Mouse (Mus musculus) MEL (cell line): ENCODE data around the gene Tecta. TPM values are rescaled to one million over a fixed set of nuclear protein-coding genes. Genes with fewer than 3 reads are reported as not detected.

Source experiments
- DNase-seq: peaks from one replicate; pipeline ENCODE4 v3.0.0; 2011; ENCODE audit warnings: low read depth, low spot score
- H3K27ac ChIP-seq: 2 replicates; pipeline ENCODE4 v1.5.1; 2012; ENCODE audit warnings: low read depth, mild to moderate bottlenecking, control low read depth, low read length, moderate library complexity; ENCODE audit not compliant: control insufficient read depth
- H3K27me3 ChIP-seq, 2 experiments: fragments of 150-350 bp in 1 of 2; sonication (generic) in 1 of 2; 2 replicates each; pipeline ENCODE4 v1.6.1; 2012; ENCODE audit warnings: low read length in 2 of 2, mild to moderate bottlenecking in 2 of 2, improper control_type of control experiment in 1 of 2, moderate library complexity in 1 of 2; ENCODE audit not compliant: insufficient read depth in 2 of 2, control insufficient read depth in 1 of 2
- H3K36me3 ChIP-seq, 2 experiments: 2 replicates each; pipeline ENCODE4 v1.6.1; 2012 to 2014; ENCODE audit warnings: low read length in 2 of 2, improper control_type of control experiment in 1 of 2, inconsistent platforms in 1 of 2, mild to moderate bottlenecking in 1 of 2; ENCODE audit not compliant: insufficient read depth in 2 of 2, control insufficient read depth in 1 of 2
- H3K4me1 ChIP-seq, 2 experiments: fragments of 150-350 bp in 1 of 2; sonication (generic) in 1 of 2; 2 replicates each; pipeline ENCODE4 v1.6.1; 2012; ENCODE audit warnings: low read length in 2 of 2, improper control_type of control experiment in 1 of 2, mild to moderate bottlenecking in 1 of 2; ENCODE audit not compliant: insufficient read depth in 2 of 2, control insufficient read depth in 1 of 2
- H3K4me3 ChIP-seq, 2 experiments: fragments of 150-350 bp in 1 of 2; sonication (generic) in 1 of 2; 2 replicates each; pipeline ENCODE4 v1.5.1; 2012; ENCODE audit warnings: low read depth in 2 of 2, low read length in 2 of 2, mild to moderate bottlenecking in 2 of 2, moderate library complexity in 2 of 2, control low read depth in 1 of 2, improper control_type of control experiment in 1 of 2; ENCODE audit not compliant: control insufficient read depth in 1 of 2, insufficient read depth in 1 of 2
- H3K79me2 ChIP-seq: 2 replicates; pipeline ENCODE4 v1.6.1; 2012; ENCODE audit warnings: mild to moderate bottlenecking, low read length, moderate library complexity; ENCODE audit not compliant: control insufficient read depth, poor library complexity, insufficient read depth
- H3K9ac ChIP-seq: 2 replicates; pipeline ENCODE4 v1.6.1; 2012; ENCODE audit warnings: low read depth, mild to moderate bottlenecking, control low read depth, low read length, moderate library complexity; ENCODE audit not compliant: control insufficient read depth, poor library complexity, severe bottlenecking
- H3K9me3 ChIP-seq: fragments of 150-350 bp; sonication (generic); replicated peaks from 2 replicates; pipeline ENCODE4 v1.6.1; 2012; ENCODE audit warnings: mild to moderate bottlenecking, low read length, improper control_type of control experiment, moderate library complexity; ENCODE audit not compliant: insufficient read depth
- CHD1 ChIP-seq: IDR thresholded peaks from 2 replicates; pipeline ENCODE4 v1.6.1; 2012; ENCODE audit warnings: low read depth, mild to moderate bottlenecking, inconsistent platforms, low read length, improper control_type of control experiment
- CHD2 ChIP-seq: IDR thresholded peaks from 2 replicates; pipeline ENCODE4 v1.6.1; 2011; ENCODE audit warnings: low read length, improper control_type of control experiment
- CTCF ChIP-seq, 3 experiments: IDR thresholded peaks in 2 of 3; conservative IDR thresholded peaks in 1 of 3; 2 replicates each; pipeline ENCODE4 v1.5.1; 2011 to 2012; ENCODE audit warnings: low read length in 3 of 3, low read depth in 2 of 3, mild to moderate bottlenecking in 2 of 3, improper control_type of control experiment in 1 of 3, inconsistent platforms in 1 of 3, mixed read lengths in 1 of 3, moderate library complexity in 1 of 3; ENCODE audit not compliant: control insufficient read depth in 1 of 3, insufficient read depth in 1 of 3, poor library complexity in 1 of 3, severe bottlenecking in 1 of 3
- E2F4 ChIP-seq: IDR thresholded peaks from 2 replicates; pipeline ENCODE4 v1.6.1; 2011; ENCODE audit warnings: low read depth, low read length, improper control_type of control experiment, borderline replicate concordance
- ELF1 ChIP-seq: IDR thresholded peaks from 2 replicates; pipeline ENCODE4 v1.6.1; 2014; ENCODE audit warnings: low read depth, mild to moderate bottlenecking, inconsistent platforms, low read length, improper control_type of control experiment, moderate library complexity
- ETS1 ChIP-seq: IDR thresholded peaks from 2 replicates; pipeline ENCODE4 v1.6.1; 2012; ENCODE audit warnings: low read depth, mild to moderate bottlenecking, inconsistent platforms, low read length, improper control_type of control experiment, moderate library complexity
- GABPA ChIP-seq: IDR thresholded peaks from 2 replicates; pipeline ENCODE4 v1.6.1; 2012; ENCODE audit warnings: low read depth, mild to moderate bottlenecking, inconsistent platforms, low read length, improper control_type of control experiment, moderate library complexity
- HCFC1 ChIP-seq: IDR thresholded peaks from 2 replicates; pipeline ENCODE4 v1.6.1; 2012; ENCODE audit warnings: low read depth, mild to moderate bottlenecking, inconsistent platforms, low read length, improper control_type of control experiment, moderate library complexity
- MAX ChIP-seq: IDR thresholded peaks from 2 replicates; pipeline ENCODE4 v1.6.1; 2011; ENCODE audit warnings: low read length, improper control_type of control experiment
- MXI1 ChIP-seq: IDR thresholded peaks from 2 replicates; pipeline ENCODE4 v1.6.1; 2011; ENCODE audit warnings: mild to moderate bottlenecking, low read depth, low read length, improper control_type of control experiment
- MYB ChIP-seq: IDR thresholded peaks from 2 replicates; pipeline ENCODE4 v1.6.1; 2011; ENCODE audit warnings: mild to moderate bottlenecking, low read depth, low read length, improper control_type of control experiment
- NELFE ChIP-seq: IDR thresholded peaks from 2 replicates; pipeline ENCODE4 v1.6.1; 2011; ENCODE audit warnings: low read depth, low read length, improper control_type of control experiment
- POLR2A ChIP-seq, 2 experiments: IDR thresholded peaks; 2 replicates each; pipeline ENCODE4 v1.6.1; 2011 to 2012; ENCODE audit warnings: low read length in 2 of 2, mild to moderate bottlenecking in 2 of 2, control low read depth in 1 of 2, improper control_type of control experiment in 1 of 2, low read depth in 1 of 2, moderate library complexity in 1 of 2; ENCODE audit not compliant: control insufficient read depth in 1 of 2, insufficient read depth in 1 of 2, poor library complexity in 1 of 2
- POLR2AphosphoS2 ChIP-seq: IDR thresholded peaks from 2 replicates; pipeline ENCODE4 v1.6.1; 2011; ENCODE audit warnings: low read length, improper control_type of control experiment
- POLR2AphosphoS5 ChIP-seq: IDR thresholded peaks from 2 replicates; pipeline ENCODE4 v1.6.1; 2012; ENCODE audit warnings: low read depth, borderline replicate concordance, mild to moderate bottlenecking, inconsistent platforms, low read length, moderate library complexity, mixed read lengths
- RAD21 ChIP-seq: IDR thresholded peaks from 2 replicates; pipeline ENCODE4 v1.6.1; 2011; ENCODE audit warnings: mild to moderate bottlenecking, low read depth, low read length, improper control_type of control experiment
- SMC3 ChIP-seq: IDR thresholded peaks from 2 replicates; pipeline ENCODE4 v1.6.1; 2011; ENCODE audit warnings: low read depth, low read length, improper control_type of control experiment
- TAL1 ChIP-seq: IDR thresholded peaks from 2 replicates; pipeline ENCODE4 v1.6.1; 2012; ENCODE audit warnings: mild to moderate bottlenecking, inconsistent platforms, low read length, moderate library complexity, mixed read lengths
- TBP ChIP-seq: IDR thresholded peaks from 2 replicates; pipeline ENCODE4 v1.8.0; 2011; ENCODE audit warnings: low read depth, low read length, improper control_type of control experiment
- USF2 ChIP-seq, 2 experiments: IDR thresholded peaks; 2 replicates each; pipeline ENCODE4 v1.6.1; 2011 to 2012; ENCODE audit warnings: improper control_type of control experiment in 2 of 2, low read length in 2 of 2, borderline replicate concordance in 1 of 2, inconsistent platforms in 1 of 2, low read depth in 1 of 2, mild to moderate bottlenecking in 1 of 2; ENCODE audit not compliant: insufficient read depth in 1 of 2
- ZC3H11A ChIP-seq: IDR thresholded peaks from 2 replicates; pipeline ENCODE4 v1.6.1; 2012; ENCODE audit warnings: low read depth, mild to moderate bottlenecking, inconsistent platforms, low read length, improper control_type of control experiment
- ZKSCAN1 ChIP-seq: IDR thresholded peaks from 2 replicates; pipeline ENCODE4 v1.6.1; 2012; ENCODE audit warnings: low read depth, mild to moderate bottlenecking, inconsistent platforms, low read length, improper control_type of control experiment, moderate library complexity
- polyA plus RNA-seq, 2 experiments: library from polyadenylated mRNA; stranded (reverse) in 1 of 2; unstranded in 1 of 2; fragments of >175 nt in 1 of 2; fragments of >200 nt in 1 of 2; gene quantifications; 2 replicates each; pipeline versions ENCODE4 v1.2.1 to v1.2.4; 2012; ENCODE audit warnings: low replicate concordance in 2 of 2, low read depth in 1 of 2; ENCODE audit not compliant: insufficient read length in 2 of 2, insufficient read depth in 1 of 2, missing spikeins in 1 of 2
- total RNA-seq: library from RNA; depleted of rRNA; stranded (reverse); fragments of 300-350 nt; gene quantifications from 2 replicates; pipeline ENCODE4 v1.2.3, GENCODE M21; 2012

Gene Tecta
- total and polyA plus RNA-seq, 3 experiments, result not detected

- no peaks in the 10 kb centered on the region for H3K4me1 ChIP-seq
- no peak for DNase-seq
- no peaks in the 10 kb centered on the region for H3K36me3 ChIP-seq
- H3K4me3 ChIP-seq, result no peak overlapping the region
- no peak overlapping the region for H3K9ac ChIP-seq
- no peaks in the 10 kb centered on the region for H3K27me3 ChIP-seq
- no peak overlapping the region for H3K27ac ChIP-seq
- TF ChIP-seq ZC3H11A (no peak), GABPA (no peak), ETS1 (no peak), NELFE (no peak), MXI1 (no peak)
- H3K79me2 ChIP-seq, result no peaks in the 10 kb centered on the region
- no peaks in the 10 kb centered on the region for H3K9me3 ChIP-seq
Observed at GRCm38 (mm10) chr9:42293596-42293995, 106.1 kb downstream of the Tecta start.

GRCm38 (mm10) chr9:42293051-42293450 lies 106.7 kb downstream of the Tecta start:
- Histone ChIP-seq H3K27me3 (no peaks in the 10 kb centered on the region), H3K27ac (no peak overlapping the region), H3K36me3 (no peaks in the 10 kb centered on the region), H3K4me3 (no peak overlapping the region), H3K79me2 (no peaks in the 10 kb centered on the region), H3K9me3 (no peaks in the 10 kb centered on the region), H3K9ac (no peak overlapping the region), H3K4me1 (no peaks in the 10 kb centered on the region)
- no peak for DNase-seq
- TF ChIP-seq CHD2 (no peak), CTCF (IDR thresholded peaks at IDR 0.05 in 2 of 3, conservative IDR thresholded peaks at IDR 0.05 in 1 of 3; ENCODE audit: control insufficient read depth in 1 of 3, insufficient read depth in 1 of 3, low read depth in 2 of 3, low read length in 3 of 3, poor library complexity in 1 of 3, severe bottlenecking in 1 of 3) (no peak), POLR2A (IDR thresholded peaks at IDR 0.05; ENCODE audit: control insufficient read depth in 1 of 2, insufficient read depth in 1 of 2, low read depth in 1 of 2, low read length in 2 of 2, poor library complexity in 1 of 2) (no peak), ZKSCAN1 (no peak), HCFC1 (no peak), MAX (no peak), ELF1 (no peak), POLR2AphosphoS5 (no peak), USF2 (IDR thresholded peaks at IDR 0.05; ENCODE audit: borderline replicate concordance in 1 of 2, insufficient read depth in 1 of 2, low read depth in 1 of 2, low read length in 2 of 2) (no peak), ETS1 (no peak), SMC3 (no peak), RAD21 (no peak), ZC3H11A (no peak), CHD1 (no peak), MYB (no peak), TAL1 (no peak), GABPA (no peak), POLR2AphosphoS2 (no peak), TBP (no peak), E2F4 (no peak)
